Mouse (Mus musculus) liver, postnatal 0 days (tissue): ENCODE measurements around the gene Kdm2a.

Experiments
- CTCF ChIP-seq: sonication (generic); IDR thresholded peaks from 2 replicates; pipeline ENCODE4 v1.5.1; 2016; ENCODE audit warnings: antibody characterized with exemption, low read depth
- EP300 ChIP-seq: IDR thresholded peaks from 2 replicates; pipeline ENCODE4 v1.6.1; 2016; ENCODE audit warnings: antibody characterized with exemption, low read depth, mild to moderate bottlenecking

DNA sequence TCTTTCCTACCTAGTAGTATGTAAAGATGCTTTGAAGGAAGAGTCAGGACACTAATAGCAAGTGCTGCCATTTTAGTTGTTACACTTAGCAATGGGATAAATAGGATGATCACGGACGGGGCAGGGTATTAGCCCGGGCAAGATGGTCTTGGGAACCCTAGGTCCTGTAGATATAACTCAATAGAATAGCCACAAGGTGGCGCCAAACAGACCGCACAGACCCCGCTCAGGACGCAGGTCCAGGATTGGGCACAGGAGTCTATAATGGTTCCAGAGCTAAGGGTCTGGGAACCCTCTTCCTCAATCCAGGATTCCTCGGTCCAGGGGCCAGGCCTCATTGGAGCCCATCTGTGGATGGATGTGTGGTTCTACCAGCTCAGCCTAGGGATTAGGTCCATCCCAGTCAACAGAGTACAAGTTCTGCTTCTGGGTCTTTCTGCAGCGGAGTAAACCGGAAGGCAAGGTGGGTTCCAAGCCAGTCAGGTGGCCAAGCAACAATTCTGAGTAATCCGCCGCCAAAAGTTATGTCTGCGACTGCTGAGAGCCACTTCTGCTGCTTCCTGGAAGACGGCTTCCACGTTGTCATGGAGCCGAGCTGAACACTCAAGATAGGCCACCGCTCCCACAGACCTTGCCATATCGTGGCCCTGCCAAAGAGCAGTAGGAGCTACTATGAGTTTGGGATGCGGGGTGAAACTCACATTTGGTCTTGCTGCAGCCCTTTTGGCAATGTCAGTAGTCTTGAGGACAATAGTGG lies 27.7 kb upstream of the Kdm2a start:
- TF ChIP-seq CTCF: peak; percentile 68
- TF ChIP-seq EP300: no peak
